Mouse (Mus musculus) inflammation-experienced regulatory T-cells, adult 16 weeks (primary cell): ENCODE measurements around the gene Gtsf1. TPM values are rescaled to one million over a fixed set of nuclear protein-coding genes. Genes with fewer than 3 reads are reported as not detected.

Experiments
- polyA plus RNA-seq: library from polyadenylated mRNA; unstranded; fragments of 100-300 nt; shearing (Covaris generic); gene quantifications from one replicate; pipeline ENCODE4 v1.2.1, GENCODE M21; 2017

Gene Gtsf1
- not detected for polyA plus RNA-seq

DNA sequence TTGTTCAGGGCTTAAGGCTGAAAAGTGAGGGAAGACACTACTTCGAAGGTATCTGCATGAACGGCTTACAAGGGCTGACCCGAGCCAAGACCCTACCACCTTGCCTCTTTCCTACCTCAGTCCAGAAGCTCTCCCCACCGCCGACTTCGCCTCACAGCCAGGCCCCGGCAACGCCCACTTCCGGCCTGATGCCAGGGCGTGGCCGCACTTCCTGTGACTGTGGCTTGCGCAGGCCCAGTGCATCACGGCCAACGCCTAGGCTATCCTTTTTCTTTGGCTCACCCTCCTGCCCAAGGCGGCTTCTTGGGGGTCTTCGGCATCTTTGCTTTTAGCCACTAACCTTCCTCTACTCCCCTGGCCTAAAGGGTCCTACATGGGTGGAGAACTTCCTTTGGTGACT is at the start of gene Gtsf1:
Gene Gtsf1 (minus strand): TSS at position 230 of the 400 bp plus-strand sequence.

GRCm38 (mm10) chr15:103453551-103454218 is 23.4 kb upstream of the Gtsf1 start, which contains the start of gene Nckap1l:
Nckap1l (plus strand) TSS chr15:103453794.

GRCm38 (mm10) chr15:103448369-103448768 is 18.1 kb upstream of the Gtsf1 start, which contains the start of gene Gtsf2:
Gtsf2 (minus strand) TSS chr15:103448469.

GRCm38 (mm10) chr15:103366376-103367149 is 63.7 kb downstream of the Gtsf1 start, which contains the start of gene Itga5:
Itga5 (minus strand) TSS chr15:103366763.

Other genes with a start within 250 kb of the Gtsf1 start
- gene Cbx5, start 190.7 kb downstream of the Gtsf1 start, polyA plus RNA-seq = 21.2 TPM
- gene Hnrnpa1, start 190.0 kb downstream of the Gtsf1 start, polyA plus RNA-seq = 148 TPM
- gene Nfe2, start 172.1 kb downstream of the Gtsf1 start, polyA plus RNA-seq = 0.85 TPM
- 190 TPM for gene Copz1, start 157.8 kb downstream of the Gtsf1 start, polyA plus RNA-seq
- not detected for gene Gpr84, start 119.9 kb downstream of the Gtsf1 start, polyA plus RNA-seq
- gene Zfp385a, start 90.4 kb downstream of the Gtsf1 start, polyA plus RNA-seq = 0.26 TPM
- 6.7 TPM for gene Itga5, start 63.7 kb downstream of the Gtsf1 start, polyA plus RNA-seq
- not detected for gene Gtsf2, start 18.0 kb upstream of the Gtsf1 start, polyA plus RNA-seq
- gene Nckap1l, start 23.3 kb upstream of the Gtsf1 start, polyA plus RNA-seq = 183 TPM
- 3.0 TPM for gene Pde1b, start 72.6 kb upstream of the Gtsf1 start, polyA plus RNA-seq
- gene Ppp1r1a, start 107.5 kb upstream of the Gtsf1 start, polyA plus RNA-seq = not detected
- gene Glycam1, start 134.6 kb upstream of the Gtsf1 start, polyA plus RNA-seq = not detected